Mouse (Mus musculus) heart, adult 9 months (tissue): Measurements from ENCODE around the gene Znrd1.

ENCODE experiments used
- DNase-seq, 2 experiments: peaks; one replicate each; pipeline ENCODE4 v3.0.0; 2022; ENCODE audit warnings: low spot score in 2 of 2

Gene Znrd1

GRCm38 (mm10) chr17:36927496-36928120 is 30.8 kb downstream of the Znrd1 start:
- peak; percentile 32 to 38 for DNase-seq

GRCm38 (mm10) chr17:36923491-36923890 is 34.9 kb downstream of the Znrd1 start:
- no peak for DNase-seq

- no peak for DNase-seq
These were observed 35.6 kb downstream of the Znrd1 start for GRCm38 (mm10) chr17:36922715-36923114.

GRCm38 (mm10) chr17:36920239-36920638 is 38.1 kb downstream of the Znrd1 start:
- no peak for DNase-seq

GRCm38 (mm10) chr17:36915076-36915475 is 43.3 kb downstream of the Znrd1 start:
- DNase-seq: peak; percentile 7 to 38

GRCm38 (mm10) chr17:36914108-36914507 is 44.3 kb downstream of the Znrd1 start:
- DNase-seq: peak; percentile 21 to 47

GRCm38 (mm10) chr17:36912031-36912430 is 46.3 kb downstream of the Znrd1 start:
- DNase-seq: no peak

GRCm38 (mm10) chr17:36909802-36910201 is 48.6 kb downstream of the Znrd1 start:
- no peak for DNase-seq

GRCm38 (mm10) chr17:36908235-36908634 is 50.1 kb downstream of the Znrd1 start:
- no peak for DNase-seq
